Mouse (Mus musculus): ENCODE results near the gene Cd2bp2.

Gene Cd2bp2

DNA sequence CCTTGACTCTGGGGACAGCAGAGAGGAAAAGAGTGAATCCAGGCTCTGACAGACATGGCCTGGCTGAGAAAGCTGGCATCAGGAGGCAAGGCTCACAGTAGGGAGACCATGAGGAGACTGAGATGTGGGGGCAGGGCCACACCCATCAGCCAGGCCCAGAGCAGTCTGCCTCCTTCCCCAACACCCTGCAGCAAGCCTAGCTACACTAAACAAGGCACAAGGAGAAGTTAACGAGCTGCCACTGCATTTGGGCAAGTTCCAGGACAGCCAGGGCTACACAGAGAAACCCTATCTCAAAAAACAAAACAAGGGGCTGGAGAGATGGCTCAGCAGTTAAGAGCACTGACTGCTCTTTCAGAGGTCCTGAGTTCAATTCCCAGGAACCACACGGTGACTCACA lies 53.6 kb downstream of the Cd2bp2 start:
- no peak for DNase-seq (ENCODE audit: inconsistent ontology term)
